Mouse (Mus musculus): Measurements from ENCODE around the gene Ano4. TPM values are rescaled to one million over a fixed set of nuclear protein-coding genes. Genes with fewer than 3 reads are reported as not detected.

The Ano4 gene
- polyA plus RNA-seq, 1 experiment from 2014 or later = 5.3 TPM

- Histone ChIP-seq H3K4me3 (ENCODE audit: control insufficient read depth in 1 of 2, insufficient read depth in 1 of 2, low read depth in 1 of 2, low read length in 2 of 2) (no peak overlapping the region), H3K27me3 (ENCODE audit: control insufficient read depth, insufficient read depth, low read length) (no peaks in the 10 kb centered on the region), H3K9me3 (ENCODE audit: control insufficient read depth, low read length) (no peaks in the 10 kb centered on the region), H3K9ac (ENCODE audit: low read length) (no peak overlapping the region), H3K27ac (replicated peaks in 1 of 2; ENCODE audit: control insufficient read depth in 1 of 2, insufficient read depth in 1 of 2, low read depth in 2 of 2, low read length in 2 of 2) (no peak overlapping the region), H3K4me2 (ENCODE audit: low read length) (no peak overlapping the region), H3K36me3 (ENCODE audit: control insufficient read depth, insufficient read depth, low read length) (no peaks in the 10 kb centered on the region), H3K4me1 (ENCODE audit: control insufficient read depth in 2 of 2, insufficient read depth in 2 of 2, low read length in 2 of 2) (no peaks in the 10 kb centered on the region)
- ATAC-seq (ENCODE audit: insufficient number of reproducible peaks, insufficient read depth, low FRiP score, low read depth) = no peak; the same call in 1 of the 2 replicates
- WGBS = 89% methylated on average over 12 of the region's 12 CpGs
Measured at GRCm38 (mm10) chr10:88949649-88950296, 394.8 kb downstream of the Ano4 start.

Other genes with a start within 250 kb of the Ano4 start
- 24.0 and 25.5 TPM in 2 replicates for gene Gas2l3, start 99.2 kb upstream of the Ano4 start, polyA plus RNA-seq (2014; fragmentation: Nextera tagmentation; extraction: Ambion mirVana)
- gene Nr1h4, start 188.8 kb upstream of the Ano4 start, polyA plus RNA-seq (2014; fragmentation: Nextera tagmentation; extraction: Ambion mirVana) = 0.90 and 1.2 TPM in 2 replicates

Data from heart, embryonic 14.5 days (tissue).